Mouse (Mus musculus) fat pad, adult 2 months (tissue): Measurements from ENCODE around the gene 2510009E07Rik.

Source experiments
- DNase-seq: peaks from one replicate; pipeline ENCODE4 v3.0.0-alpha.2; 2011; ENCODE audit warnings: low read depth, low spot score; ENCODE audit errors: extremely low read depth

The 2510009E07Rik gene

DNA sequence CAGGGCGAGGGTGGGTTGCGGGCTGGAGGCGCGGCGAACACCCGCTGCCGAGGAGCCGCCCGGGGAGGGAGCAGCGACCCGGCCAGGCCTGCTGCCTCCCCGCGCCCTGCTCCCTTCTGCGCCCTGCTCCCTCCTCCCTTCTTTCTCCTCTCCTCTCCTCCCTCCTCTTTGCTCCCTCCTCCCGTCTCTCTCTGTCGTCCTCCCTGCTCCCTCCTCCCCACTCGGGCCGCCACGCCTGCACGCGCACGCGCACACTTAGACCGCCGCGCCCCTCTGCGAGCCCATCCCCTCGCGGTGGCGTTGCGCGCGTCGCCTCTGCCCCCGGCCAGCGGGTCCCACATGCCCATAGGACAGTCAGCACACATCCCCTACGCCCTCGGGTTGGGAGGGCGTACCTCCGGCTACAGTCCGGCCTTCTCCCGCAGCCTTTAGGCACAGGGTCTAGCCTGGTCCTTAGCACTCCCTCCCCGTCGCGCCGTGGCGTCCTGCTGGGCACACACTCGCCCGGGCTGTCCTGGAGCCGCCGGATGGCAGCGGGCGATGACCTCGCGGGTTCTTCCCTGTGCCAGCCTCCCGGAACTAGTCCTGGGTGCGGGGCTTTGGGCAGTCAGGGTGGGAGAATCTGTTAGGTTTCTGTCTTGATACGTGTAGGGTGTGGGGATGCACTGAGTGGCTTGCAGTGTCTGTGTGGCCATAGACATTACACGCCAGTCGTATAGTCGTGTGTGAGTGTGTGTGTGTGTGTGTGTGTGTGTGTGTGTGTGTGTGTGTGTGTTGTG is at the start of gene 2510009E07Rik:
Gene 2510009E07Rik, minus strand, starts transcription at position 203 of the 779 bp plus-strand sequence.
- no peak for DNase-seq

DNA sequence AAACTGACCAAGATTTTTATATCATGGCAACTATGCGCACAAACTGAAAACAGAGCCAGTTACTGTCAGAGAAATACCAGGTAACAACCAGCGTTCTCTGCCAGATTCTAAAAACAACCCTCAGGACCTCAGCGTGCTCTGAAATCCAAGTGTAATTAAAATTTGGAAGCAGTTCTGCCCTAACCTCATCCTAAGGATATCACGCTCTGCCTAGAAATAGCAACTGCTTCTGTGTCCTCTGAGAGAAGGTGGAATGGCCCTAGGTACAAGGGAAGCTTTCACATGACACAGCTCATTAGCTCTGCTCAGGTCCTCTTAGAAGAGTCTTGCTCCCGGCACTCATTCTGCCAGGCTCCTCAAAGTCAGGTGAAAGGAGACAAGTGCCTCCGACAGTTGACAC is 48.9 kb upstream of the 2510009E07Rik start:
- no peak for DNase-seq

DNA sequence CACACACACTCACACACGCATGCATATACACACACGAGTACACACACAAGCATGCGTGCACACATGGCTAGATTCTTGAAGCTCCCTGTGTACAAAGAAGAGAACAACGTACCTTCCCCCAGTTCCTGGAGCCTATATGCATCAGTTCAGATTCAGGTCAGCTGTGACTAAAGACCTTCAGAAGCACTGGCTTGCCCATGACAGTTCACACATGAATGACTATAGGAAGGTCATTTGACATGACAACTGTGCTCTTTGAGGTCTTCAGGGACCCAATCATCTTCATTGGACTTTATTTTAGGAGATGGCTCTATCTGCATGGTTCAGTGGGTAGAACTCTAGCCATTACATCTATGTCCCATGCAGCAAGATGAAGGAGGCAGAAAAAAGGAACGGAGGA is 48.4 kb upstream of the 2510009E07Rik start:
- no peak for DNase-seq

DNA sequence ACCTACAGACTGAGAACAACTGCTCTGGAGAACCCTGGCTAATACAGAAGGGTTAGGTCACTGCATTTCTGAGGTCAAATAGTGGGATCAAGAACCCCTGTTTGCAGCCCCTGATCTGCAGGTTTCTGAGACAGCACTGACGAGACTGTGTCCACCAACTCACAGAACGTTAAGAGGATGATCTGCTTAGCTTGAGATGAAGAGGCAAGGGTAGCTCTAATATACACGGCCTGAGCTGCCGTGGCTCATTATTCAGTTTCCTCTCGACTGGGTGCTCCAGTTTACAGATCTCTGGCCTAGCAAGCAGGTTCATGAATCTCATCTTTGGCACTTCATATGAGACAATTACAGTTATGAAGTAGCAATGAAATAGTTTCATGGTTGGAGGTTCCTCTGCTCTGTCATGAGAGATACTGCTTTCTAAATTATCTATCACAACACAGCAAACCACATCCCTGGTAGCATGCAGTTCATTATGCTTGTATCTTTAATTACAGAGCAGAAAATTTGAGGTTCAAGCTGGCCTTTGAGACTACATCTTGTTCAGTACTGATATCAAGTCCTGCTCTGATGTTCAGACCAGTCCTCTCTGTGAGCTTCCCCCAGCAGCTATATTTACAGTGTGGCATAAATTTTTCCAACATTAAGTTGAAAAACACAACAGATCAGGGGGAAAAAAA is 47.9 kb upstream of the 2510009E07Rik start:
- DNase-seq, result no peak

DNA sequence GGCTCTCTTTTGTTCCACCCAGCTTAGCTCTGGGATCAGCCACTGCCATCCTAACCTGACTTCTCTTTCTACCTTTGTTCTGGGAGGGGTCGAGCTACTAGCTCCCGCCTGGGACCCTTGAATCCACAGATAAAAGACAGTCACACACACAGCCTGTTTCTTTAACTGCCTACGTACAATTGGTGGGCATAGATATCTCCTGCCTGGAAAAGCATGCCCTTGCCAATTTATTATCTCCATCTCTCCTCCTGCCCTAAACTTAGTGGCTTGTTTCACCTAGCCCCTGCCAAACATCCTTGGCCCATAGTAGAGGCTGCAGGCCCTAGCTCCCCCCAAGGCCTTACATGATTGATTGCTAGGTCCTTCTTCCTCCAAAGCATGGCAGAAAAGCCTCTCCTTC is 47.1 kb upstream of the 2510009E07Rik start:
- DNase-seq, result no peak

DNA sequence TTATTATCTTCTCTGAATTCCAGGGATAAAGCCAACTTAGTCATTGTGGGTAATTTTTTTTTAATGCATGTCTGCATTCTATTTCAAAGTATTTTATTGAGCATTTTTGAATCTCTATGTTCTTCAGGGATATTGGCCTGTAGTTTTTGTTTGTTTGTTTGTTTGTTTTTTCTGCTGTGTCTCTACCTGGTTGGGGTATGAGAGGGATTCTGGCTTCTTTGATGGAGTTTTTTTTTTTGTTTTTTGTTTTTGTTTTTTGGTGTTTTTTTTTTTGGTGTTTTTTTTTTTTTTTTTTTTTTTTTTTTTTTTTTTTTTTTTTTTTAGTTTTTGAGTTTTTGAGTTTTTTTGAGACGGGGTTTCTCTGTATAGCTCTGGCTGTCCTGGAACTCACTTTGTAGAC is 41.2 kb upstream of the 2510009E07Rik start:
- DNase-seq, result no peak

DNA sequence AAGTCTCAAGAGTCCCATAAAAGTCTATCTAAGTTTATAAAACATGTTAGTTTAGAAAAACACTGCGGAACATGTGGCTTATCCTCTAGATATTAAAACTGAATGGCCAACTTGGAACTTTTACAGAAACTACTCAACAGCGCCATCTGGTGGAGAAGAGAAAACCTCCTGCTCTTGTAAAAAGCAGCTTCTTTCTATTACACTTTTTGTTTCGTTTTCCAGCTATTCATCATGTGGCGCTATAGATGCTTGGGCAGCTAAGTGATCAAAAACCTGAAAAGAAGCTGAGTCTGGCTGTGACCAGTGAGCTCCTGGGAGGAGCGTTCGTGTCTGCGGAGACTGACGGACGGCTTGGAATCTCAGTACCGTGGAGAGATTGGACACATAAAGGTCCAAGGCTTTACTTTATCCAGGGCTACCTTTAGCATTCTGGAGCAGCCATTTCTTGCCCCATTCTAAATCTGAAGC is 33.5 kb upstream of the 2510009E07Rik start:
- DNase-seq, result no peak

DNA sequence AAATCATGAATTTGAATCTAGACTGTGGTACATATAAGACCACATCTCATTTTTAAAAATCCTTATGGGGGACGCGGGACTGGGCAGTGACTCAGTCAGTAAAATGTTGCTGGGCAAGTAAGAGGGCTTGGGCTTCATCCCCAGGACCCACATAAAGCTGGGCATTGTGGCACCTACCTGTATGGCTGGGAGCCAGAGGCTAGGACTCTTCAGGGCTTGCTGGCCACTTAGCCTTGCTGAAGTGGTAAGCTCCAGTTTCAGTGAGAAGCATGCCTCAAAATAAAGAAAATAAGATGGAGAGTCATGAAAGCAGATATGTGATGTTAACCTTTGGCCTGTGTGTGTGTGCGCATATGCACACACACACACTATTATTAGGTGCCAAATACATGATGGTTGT is 33.0 kb upstream of the 2510009E07Rik start:
- no peak for DNase-seq

DNA sequence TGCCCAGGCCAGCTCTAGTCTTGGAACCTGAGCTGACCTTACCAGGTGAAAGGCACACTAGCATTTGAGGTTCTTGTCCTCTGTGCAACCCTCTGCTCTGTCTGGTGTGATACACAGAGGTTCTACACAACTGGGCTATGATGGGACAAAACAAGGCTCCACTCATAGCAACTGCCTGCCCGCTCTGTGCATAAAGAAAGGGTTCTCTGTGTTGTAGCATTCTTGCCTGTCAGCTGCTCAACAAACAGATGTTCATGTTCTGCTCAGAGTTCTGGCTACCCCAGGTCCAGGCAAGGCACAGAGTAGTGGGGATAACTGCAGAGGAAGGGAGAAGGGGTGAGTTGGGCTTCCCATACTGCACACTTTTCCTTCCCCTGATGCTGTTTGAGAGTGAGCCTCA is 29.8 kb upstream of the 2510009E07Rik start:
- DNase-seq, result no peak

DNA sequence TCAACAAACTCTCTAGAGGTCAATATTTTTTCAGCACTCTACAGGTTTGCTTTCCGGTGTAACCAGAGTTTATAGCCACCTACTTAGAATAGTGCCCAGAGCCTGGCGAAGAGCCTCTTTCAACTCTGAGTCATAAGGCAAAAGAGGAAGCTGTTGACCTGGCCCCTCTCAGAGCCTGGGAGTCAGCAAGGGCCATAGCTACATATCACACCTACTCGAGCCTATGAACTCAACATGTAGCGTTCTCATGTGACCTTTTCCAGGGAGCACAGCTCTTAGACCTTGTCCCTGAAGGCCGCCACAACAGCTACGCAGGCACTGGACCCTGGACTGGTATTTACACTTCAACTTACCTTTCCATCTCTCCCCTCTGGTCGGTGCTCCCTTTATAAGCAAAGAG is 25.3 kb upstream of the 2510009E07Rik start:
- no peak for DNase-seq

DNA sequence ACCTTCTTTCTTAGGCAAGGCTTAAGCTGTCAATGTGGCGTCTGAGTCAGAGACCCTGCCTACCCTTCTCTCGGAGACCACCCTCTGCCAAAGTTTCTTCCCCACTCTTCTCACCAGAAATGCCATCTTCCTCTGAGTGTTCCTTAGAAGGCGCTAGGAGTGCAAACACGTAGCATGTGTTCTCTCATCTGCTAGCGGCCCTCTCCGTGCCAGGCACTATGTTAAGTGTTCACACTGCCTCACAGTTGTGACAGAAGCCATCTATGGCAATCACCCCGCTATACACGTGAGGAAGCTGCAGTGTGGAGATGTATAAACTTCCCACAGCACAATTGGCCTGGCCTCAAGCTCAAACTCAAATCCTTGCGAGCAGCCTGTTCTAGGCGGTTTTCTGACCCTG is 20.1 kb upstream of the 2510009E07Rik start:
- DNase-seq, result no peak

DNA sequence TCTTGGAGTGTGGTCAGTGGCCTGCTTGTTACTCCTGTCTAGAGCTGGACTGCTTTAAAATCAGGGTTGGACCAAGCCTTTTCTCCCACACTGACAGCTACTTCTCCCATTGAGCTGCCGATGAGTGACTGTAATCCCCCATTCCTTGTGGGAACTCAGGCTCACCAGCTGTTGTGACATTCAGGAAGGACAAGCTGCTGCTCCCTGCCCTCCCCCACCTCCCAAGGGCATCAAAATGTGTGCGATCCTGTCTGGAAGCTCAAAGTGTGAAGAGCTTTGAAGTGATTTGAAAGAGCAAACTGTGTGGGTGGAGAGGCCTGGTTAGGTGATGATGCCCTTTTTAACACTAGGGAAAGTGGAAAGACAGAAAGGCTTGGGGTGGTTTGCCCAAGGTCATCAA is 15.9 kb upstream of the 2510009E07Rik start:
- no peak for DNase-seq

DNA sequence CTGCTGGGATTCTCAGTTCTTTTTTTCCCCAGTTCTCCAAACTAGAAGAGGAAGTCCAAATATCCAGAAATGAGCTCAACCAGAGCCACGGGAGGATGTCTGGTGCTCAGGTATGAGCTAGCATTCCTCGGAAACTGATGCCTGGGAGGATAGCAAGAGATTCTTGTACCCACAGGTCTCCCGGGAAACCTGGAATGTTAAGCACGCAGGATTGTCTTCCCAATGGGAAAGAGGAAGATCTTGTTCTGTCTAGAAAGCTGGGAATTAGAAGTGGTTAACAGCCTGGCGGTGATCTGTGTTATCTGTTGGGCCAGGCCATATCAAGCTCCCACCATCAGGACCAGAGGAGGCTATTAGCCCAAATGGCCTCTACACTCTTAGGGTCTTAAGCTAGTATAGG is 10.2 kb upstream of the 2510009E07Rik start:
- DNase-seq, result no peak

DNA sequence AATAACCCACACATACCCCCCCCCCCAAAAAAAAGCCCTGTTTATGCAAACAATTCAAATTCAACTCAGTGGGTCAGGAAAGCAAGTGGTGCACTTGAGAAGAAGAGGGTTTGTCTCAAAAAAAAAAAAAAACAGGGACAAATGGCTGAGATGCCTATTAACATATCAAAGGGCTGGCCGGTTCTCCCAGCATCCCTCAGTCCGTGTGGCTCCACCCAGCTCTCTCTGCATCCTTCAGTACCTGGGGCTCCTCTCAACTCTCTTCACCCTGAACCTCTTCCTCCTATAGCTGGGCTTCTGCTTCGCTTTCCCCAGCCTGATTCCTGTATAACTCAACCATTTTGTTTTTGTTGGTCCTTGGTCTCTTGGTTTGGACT is 7.8 kb upstream of the 2510009E07Rik start:
- no peak for DNase-seq

DNA sequence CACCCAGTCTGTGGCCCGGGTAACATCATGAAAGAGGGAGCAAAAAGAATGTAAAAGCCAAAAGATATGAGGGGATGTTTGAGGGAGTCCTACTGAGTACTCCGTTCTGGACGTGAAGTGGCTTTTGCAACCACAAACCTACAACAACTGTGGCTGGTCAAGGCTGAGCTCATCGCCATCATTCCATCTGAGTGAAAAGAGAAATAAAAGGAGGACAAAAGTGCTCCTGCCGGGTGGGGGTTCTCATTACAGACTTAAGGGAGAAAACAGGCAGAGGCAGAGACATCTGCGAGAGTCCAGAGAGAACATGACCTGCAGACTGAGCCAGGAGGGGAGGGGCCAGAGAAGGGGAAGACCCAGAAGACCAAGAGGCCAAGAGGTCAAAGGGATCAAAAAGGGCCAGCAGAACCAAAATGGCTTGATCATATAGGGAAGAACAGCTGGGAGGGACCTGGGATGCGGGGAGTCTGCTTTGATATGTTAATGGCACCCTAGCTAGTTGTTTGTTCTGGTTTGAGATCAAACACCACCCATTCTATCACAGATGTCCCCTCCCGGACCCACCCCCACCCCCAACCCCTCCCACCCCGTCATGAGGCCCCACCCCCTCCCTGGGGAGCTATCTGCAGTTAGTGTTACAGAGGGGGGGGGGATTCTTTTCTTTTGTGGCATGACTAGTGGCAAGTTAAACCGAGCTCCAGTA is 7.3 kb upstream of the 2510009E07Rik start:
- DNase-seq, result no peak

DNA sequence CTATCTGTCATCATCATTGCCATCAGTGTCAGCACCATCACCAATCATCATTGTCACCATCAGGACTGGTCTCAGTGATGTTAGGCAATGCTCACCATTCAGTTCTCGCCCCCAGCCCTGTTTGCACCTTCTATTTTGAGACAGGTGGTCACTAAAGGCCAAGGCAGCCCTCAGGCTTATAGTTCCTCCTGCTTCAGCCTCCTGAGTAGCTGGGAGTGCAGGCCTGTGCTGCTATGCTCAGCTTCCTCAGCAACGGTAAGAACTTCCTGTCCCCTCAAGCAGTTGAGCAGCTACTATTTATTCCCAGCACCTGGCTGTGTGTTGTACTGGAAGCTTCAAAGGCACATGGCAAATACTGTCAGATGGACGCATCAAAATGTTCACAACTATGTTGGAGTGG is 3.7 kb upstream of the 2510009E07Rik start:
- DNase-seq, result no peak

DNA sequence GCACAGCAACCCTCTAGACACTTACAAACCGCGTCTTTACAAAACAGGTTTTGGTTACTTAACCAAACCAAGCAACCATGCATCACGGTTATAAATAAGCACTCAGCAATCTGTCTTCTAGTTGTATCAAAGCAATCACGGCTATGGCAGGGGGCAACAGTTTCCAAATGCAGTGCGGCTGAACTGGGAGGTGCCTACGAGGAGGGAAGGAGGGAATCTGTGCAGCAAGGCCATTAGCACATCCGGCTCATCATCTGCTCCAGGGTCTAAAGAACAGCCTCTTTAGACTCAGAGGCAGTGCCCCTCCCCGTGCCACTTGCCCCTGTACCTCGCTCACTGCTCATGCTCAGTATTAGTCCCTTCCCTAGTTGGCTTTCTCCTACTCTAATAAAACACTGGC is 2.5 kb upstream of the 2510009E07Rik start:
- DNase-seq, result no peak

DNA sequence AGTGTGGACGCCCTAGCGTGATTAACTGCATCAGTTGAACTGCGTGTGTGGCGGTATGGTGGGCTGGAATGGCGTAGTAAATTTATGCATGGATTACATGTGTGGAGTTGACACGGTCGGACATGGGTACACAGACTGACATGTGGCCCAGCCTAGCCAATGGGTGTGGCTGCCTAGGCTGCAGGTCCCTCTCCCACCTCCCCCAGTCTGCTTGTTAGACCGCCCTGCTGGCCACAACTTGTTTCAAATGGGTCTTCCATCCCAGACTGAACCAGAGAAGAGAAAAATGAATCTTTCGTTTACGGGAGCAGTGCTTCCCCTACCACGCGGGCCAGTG is 745 bp upstream of the 2510009E07Rik start:
- DNase-seq, result no peak

DNA sequence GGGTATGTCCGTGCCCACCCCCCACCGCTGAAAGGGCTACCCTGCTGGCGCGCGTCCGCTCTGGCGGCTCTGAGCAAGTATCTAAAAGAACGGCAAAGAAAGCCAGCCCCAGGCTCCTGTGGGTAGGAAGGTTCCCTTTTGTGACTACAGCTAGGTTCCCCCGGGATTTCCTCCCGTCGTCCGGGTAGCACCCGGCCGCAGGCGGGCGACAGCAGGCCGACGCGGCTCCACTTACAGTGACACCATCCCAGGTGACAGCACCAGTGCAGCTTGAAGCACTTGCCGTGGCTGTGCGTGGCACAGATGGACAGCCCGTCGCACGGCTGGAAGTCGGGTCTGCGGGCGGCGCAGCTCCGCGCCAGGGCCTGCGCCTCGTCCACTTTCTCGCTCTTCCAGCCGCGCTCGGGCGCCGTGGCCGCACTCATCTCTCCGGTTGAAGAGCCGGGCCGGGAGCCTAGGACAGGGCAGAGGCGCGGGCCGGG is 443 bp downstream of the 2510009E07Rik start:
- no peak for DNase-seq

DNA sequence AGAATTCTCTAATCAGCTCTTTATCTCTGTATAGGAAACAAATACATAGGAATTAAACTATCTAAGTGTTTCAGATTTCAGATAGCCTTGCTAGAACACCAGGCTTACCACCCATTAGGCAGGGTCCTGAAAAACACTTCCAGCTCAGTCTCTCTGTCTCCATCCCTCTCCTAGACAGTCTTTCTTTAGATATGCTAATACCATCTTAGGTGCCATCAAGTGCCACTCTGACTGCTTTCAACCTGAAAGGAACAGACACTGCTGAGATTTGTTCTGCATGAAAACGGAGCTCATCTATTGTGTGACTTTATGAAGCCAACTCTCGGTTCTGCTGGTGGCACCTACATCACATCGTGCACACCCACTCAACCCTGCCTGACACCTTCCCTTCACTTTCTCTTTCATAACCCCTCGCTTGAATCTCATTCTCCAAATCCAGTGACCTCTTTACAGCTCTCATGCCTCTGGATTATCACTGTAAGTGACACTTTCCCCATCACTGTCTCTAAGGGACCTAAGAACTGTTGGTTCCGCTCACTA is 4.2 kb downstream of the 2510009E07Rik start:
- no peak for DNase-seq

DNA sequence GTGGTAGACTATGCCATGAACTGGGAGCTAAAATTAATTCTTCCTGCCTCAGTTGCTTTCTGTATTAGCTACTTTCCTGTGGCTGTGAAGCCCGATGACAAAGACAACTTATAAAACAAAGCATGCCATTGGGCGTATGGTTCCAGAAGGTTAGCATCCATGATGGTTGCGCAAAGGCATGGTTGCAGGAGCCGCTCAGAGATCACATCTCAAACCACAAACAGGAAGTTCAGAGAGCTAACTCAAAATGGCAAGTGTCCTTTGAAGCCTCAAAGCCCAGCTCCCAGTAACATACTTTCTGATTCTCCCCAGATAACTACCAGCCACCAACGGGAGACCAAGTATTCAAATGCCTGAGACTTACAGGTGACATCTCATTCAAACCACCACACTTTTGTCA is 5.3 kb downstream of the 2510009E07Rik start:
- DNase-seq, result no peak

DNA sequence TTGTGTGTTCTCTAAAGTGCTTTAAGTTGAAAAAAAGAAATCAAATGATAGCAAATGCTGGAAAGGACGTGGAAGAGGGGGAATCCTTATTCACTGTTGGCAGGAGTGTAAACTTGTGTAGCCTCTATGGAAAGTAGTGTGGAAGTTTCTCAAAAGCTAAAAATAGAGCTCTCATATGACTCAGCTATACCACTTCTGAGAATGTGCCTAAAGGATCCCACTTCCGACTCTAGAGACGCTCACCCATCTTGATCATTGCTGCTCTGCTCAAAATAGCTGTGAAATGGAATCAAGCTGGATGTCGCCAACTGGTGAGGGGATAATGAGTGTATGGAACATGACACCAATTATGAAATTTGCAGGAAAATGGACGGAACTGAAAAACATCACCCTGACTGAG is 7.1 kb downstream of the 2510009E07Rik start:
- DNase-seq, result no peak
